Mouse (Mus musculus) olfactory bulb, adult 2 months (tissue): Measurements from ENCODE around the gene Wipf1.

ENCODE experiments used
- CTCF ChIP-seq: fragments of 200-500 bp; IDR thresholded peaks from 2 replicates; pipeline ENCODE4 v1.5.1; 2012; ENCODE audit warnings: low read depth, mild to moderate bottlenecking, low read length, moderate library complexity; ENCODE audit not compliant: insufficient read depth
- POLR2A ChIP-seq: fragments of 200-500 bp; IDR thresholded peaks from 2 replicates; pipeline ENCODE4 v1.6.1; 2012; ENCODE audit warnings: mild to moderate bottlenecking, low read depth, low read length, moderate library complexity; ENCODE audit not compliant: insufficient read depth

DNA sequence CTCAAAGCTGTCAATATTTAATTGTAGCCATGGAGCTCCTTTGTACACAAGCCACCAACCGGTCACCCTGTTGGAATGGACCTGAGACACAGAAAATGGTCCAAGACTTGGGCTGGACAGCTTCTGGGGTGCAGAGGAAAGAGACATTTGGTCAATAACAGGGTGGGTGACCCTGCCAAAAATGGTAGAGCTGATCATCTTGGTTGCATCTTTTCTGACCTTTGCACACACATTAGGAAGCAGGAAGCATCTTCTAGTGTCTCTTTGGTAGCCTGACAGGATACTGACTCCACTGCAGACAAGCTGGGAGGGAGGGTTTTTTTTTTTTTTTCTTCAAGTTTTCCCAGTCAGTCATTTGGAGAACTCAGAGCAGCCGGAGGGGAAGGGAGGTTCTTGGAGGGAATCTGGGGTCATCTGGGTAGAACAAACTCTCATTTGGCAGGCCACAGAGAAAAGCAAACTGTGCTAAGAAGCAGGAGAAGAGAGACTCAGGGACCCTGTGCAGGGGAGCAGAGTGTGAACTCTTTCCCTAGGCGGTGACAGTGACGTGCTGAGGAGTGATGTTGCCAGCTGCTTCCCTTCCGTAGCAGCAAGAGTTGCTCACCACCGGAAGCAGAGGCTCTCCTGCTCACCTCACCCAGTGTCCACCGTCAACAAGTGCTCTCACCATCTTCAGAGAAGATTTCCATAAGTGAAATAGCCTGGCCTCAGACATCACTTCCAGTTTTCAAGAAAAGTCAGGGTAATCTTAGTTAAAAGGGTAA, 65.9 kb downstream of the Wipf1 start:
- TF ChIP-seq POLR2A (no peak), CTCF (no peak)
